Mouse (Mus musculus) E14TG2a.4 (cell line): ENCODE data around the gene Mkrn2.

Experiments used
- H3K27me3 ChIP-seq: 2 replicates; pipeline ENCODE4 v1.6.1; 2014; ENCODE audit warnings: low read length, control low read depth; ENCODE audit not compliant: insufficient read depth
- H3K36me3 ChIP-seq: 2 replicates; pipeline ENCODE4 v1.6.1; 2014; ENCODE audit warnings: low read length, control low read depth; ENCODE audit not compliant: insufficient read depth
- H3K4me1 ChIP-seq: replicated peaks from 2 replicates; pipeline ENCODE4 v1.6.1; 2014; ENCODE audit warnings: low read depth, low read length, control low read depth
- H3K4me3 ChIP-seq: replicated peaks from 2 replicates; pipeline ENCODE4 v1.5.1; 2014; ENCODE audit warnings: mild to moderate bottlenecking, low read length
- H3K9me3 ChIP-seq: 2 replicates; pipeline ENCODE4 v1.6.1; 2014; ENCODE audit warnings: low read length, control low read depth
- CTCF ChIP-seq: conservative IDR thresholded peaks from 2 replicates; pipeline ENCODE4 v1.5.1; 2014; ENCODE audit warnings: low read length
- NANOG ChIP-seq: IDR thresholded peaks from 2 replicates; pipeline ENCODE4 v1.6.1; 2014; ENCODE audit warnings: borderline replicate concordance, low read length, mixed read lengths
- POU5F1 ChIP-seq: IDR thresholded peaks from 2 replicates; pipeline ENCODE4 v1.6.1; 2014; ENCODE audit warnings: low read length, borderline replicate concordance

Gene Mkrn2

GRCm38 (mm10) chr6:115601715-115602523 lies at the start of gene Mkrn2:
TSS of gene Mkrn2 (plus strand) at chr6:115601902.
- Histone ChIP-seq H3K36me3 (peaks cover 28% of the 10 kb centered on the region), H3K4me3 (peak within 1 kb of the TSS; percentile 97), H3K4me1 (peaks cover 12% of the 10 kb centered on the region), H3K27me3 (no peaks in the 10 kb centered on the region), H3K9me3 (no peaks in the 10 kb centered on the region)
- no peak for TF ChIP-seq POU5F1
- no peak for TF ChIP-seq NANOG
- TF ChIP-seq CTCF, result no peak

- Histone ChIP-seq H3K27me3 (no peaks in the 10 kb centered on the region), H3K4me1 (peaks cover 8% of the 10 kb centered on the region; the same call in 1 of the 2 replicates), H3K9me3 (no peaks in the 10 kb centered on the region), H3K4me3 (no peak overlapping the region), H3K36me3 (peaks cover 95% of the 10 kb centered on the region)
- TF ChIP-seq CTCF (no peak), NANOG (no peak), POU5F1 (no peak)
Observed at GRCm38 (mm10) chr6:115555485-115555884, 46.2 kb upstream of the Mkrn2 start.

DNA sequence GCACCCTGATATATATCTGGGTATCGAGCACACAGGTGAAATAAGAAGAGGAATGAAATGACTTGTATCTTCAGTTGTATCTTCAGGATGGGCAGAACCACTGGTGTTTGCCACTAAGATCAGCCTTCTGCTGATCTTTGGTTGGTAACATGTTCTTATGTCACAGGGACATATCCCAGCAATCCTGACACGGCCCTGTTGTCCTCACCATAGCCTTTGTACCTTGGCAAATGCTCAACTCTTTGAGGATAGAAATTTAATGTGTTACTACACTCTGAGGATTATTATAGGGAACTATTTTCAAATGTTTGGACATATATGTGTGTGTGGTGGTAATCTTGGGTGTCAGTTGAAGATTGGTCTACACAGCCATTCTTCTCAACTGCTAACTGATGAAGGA lies 43.5 kb upstream of the Mkrn2 start:
- no peaks in the 10 kb centered on the region for H3K9me3 ChIP-seq
- peaks cover 5% of the 10 kb centered on the region; the same call in 1 of the 2 replicates for H3K4me1 ChIP-seq
- H3K36me3 ChIP-seq, result peaks cover 98% of the 10 kb centered on the region
- no peaks in the 10 kb centered on the region for H3K27me3 ChIP-seq
- no peak overlapping the region for H3K4me3 ChIP-seq
- no peak for TF ChIP-seq POU5F1
- no peak for TF ChIP-seq CTCF
- TF ChIP-seq NANOG, result no peak

DNA sequence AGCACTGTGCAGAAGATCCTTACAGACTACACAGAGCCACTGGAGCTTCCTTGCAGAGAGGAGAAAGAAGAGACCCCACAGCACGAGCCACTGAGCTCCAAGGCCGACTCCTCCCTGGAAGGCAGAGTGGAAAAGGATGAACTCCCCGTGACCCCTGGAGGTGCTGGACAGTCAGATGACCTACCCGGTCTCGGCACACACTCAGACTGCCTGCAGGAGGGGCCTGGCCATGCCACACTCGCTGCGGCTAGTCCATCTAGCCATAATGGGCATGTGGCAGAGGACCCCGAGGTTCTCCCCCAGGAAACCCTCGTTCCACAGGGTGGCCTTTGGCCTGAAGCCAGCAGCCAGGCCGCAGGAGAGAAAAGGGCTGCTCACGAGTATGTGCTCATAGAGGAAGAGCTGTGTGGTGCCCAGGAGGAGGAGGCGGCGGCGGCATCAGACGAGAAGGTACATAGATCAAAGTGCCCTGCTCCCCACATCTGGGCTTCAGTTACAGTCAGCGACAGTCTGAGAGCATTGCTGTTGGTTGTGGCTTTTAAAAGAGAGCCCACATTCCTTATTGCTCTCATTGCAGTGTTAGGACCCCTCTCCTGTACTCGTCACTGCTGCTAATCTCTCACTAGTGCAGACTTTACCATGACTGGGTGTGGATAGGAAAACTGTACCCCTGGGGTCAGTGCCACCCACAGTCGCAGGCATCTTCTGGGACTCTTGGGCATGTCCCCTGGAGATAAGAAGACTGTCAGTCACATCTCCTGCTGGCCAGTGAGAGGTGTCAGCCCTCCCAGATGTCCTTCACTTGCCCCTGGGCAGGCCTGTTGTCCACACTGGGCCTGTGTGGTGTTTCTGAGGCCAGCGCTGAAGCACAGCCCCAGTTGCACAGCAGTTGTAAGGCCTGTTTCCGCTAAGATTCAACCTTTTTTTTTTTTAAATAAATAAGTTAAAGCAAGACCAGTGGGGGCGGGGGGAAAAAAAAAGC lies 41.8 kb upstream of the Mkrn2 start:
- Histone ChIP-seq H3K27me3 (no peaks in the 10 kb centered on the region), H3K4me1 (peaks cover 12% of the 10 kb centered on the region), H3K9me3 (no peaks in the 10 kb centered on the region), H3K4me3 (no peak overlapping the region), H3K36me3 (peaks cover 96% of the 10 kb centered on the region)
- TF ChIP-seq POU5F1, result no peak
- no peak for TF ChIP-seq NANOG
- TF ChIP-seq CTCF, result no peak

- H3K9me3 ChIP-seq, result peaks cover 38% of the 10 kb centered on the region
- H3K27me3 ChIP-seq, result no peaks in the 10 kb centered on the region
- H3K4me1 ChIP-seq, result peaks cover 12% of the 10 kb centered on the region
- H3K4me3 ChIP-seq, result no peak overlapping the region
- peaks cover 98% of the 10 kb centered on the region for H3K36me3 ChIP-seq
- TF ChIP-seq CTCF (no peak), POU5F1 (no peak), NANOG (no peak)
Observed at GRCm38 (mm10) chr6:115565479-115566045, 36.1 kb upstream of the Mkrn2 start.

DNA sequence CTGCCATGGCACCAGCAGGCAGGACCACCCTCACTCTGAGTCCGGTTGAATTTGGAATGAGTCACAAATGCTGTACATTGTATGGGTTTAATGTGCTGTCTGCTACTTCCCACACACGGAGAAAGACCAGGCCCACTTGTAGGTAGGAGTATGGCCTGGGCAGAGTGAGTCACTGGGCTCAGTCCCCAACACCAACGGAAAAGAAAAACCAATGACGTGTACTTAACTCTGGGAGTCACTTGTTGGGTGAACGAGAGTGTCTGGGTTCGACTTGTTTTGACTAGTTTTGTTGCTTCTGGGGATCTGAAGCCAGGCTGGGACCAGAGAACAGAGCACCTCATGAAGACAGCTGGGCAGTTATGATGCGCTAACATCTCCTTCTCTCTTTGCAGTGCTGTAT lies 27.5 kb upstream of the Mkrn2 start:
- Histone ChIP-seq H3K9me3 (peaks cover 14% of the 10 kb centered on the region), H3K27me3 (no peaks in the 10 kb centered on the region), H3K36me3 (peaks cover 99% of the 10 kb centered on the region), H3K4me1 (no peaks in the 10 kb centered on the region), H3K4me3 (no peak overlapping the region)
- TF ChIP-seq CTCF (no peak), NANOG (no peak), POU5F1 (no peak)

- H3K27me3 ChIP-seq, result no peaks in the 10 kb centered on the region
- H3K4me1 ChIP-seq, result no peaks in the 10 kb centered on the region
- no peaks in the 10 kb centered on the region for H3K9me3 ChIP-seq
- no peak overlapping the region for H3K4me3 ChIP-seq
- H3K36me3 ChIP-seq, result peaks cover 87% of the 10 kb centered on the region
- TF ChIP-seq CTCF, result no peak
- no peak for TF ChIP-seq NANOG
Observed at GRCm38 (mm10) chr6:115577407-115577806, 24.3 kb upstream of the Mkrn2 start.

GRCm38 (mm10) chr6:115577941-115578340 lies 23.8 kb upstream of the Mkrn2 start:
- H3K27me3 ChIP-seq, result no peaks in the 10 kb centered on the region
- no peak for TF ChIP-seq CTCF
- no peak for TF ChIP-seq NANOG
- no peak for TF ChIP-seq POU5F1

DNA sequence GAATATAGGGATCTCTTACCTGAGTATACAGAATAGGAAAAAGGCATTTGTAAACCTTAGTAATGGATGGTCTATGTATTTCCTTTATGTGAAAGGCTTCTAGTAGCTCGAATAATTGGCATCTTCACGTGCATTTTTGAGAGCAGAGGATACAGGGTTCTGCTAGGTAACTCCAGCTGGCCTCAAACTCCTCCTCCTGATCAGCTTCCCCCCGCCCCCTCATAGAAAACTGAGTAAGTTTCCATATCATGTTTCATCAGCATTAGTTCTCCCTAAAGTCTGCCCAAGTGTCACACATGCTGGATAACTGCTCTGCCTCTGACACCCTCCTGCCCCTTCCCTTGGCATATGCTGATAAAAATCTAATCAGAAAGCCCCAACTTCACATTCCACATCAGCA lies 20.9 kb upstream of the Mkrn2 start:
- H3K4me3 ChIP-seq, result no peak overlapping the region
- TF ChIP-seq NANOG, result no peak
- no peak for TF ChIP-seq CTCF
- peaks cover 11% of the 10 kb centered on the region for H3K4me1 ChIP-seq
- peaks cover 53% of the 10 kb centered on the region for H3K36me3 ChIP-seq
- H3K9me3 ChIP-seq, result no peaks in the 10 kb centered on the region
- H3K27me3 ChIP-seq, result no peaks in the 10 kb centered on the region

More at GRCm38 (mm10) chr6:115577941-115578340, 23.8 kb upstream of the Mkrn2 start:
- peaks cover 81% of the 10 kb centered on the region for H3K36me3 ChIP-seq
- no peaks in the 10 kb centered on the region for H3K9me3 ChIP-seq
- H3K4me3 ChIP-seq, result no peak overlapping the region
- H3K4me1 ChIP-seq, result peaks cover 5% of the 10 kb centered on the region
